Mouse (Mus musculus) intestine, embryonic 16.5 days (tissue): ENCODE measurements around the gene Ipcef1. TPM values are rescaled to one million over a fixed set of nuclear protein-coding genes. Genes with fewer than 3 reads are reported as not detected.
"Not testable (repeated sequence)": the region's sequence is repeated elsewhere in the genome, so short reads cannot be mapped to it uniquely, and the experiment has no call there.

Experiments
- ATAC-seq: fragments of 200-750 bp; cut with Nextera tagmentation; 2 replicates; pipeline ENCODE4 v1.8.0; 2017; ENCODE audit warnings: moderate TSS enrichment, moderate library complexity
- H3K27ac ChIP-seq: fragments of 300-500 bp; sonication (generic); 2 replicates; pipeline ENCODE4 v1.5.1; 2014; ENCODE audit warnings: mild to moderate bottlenecking, low read length
- H3K27me3 ChIP-seq: fragments of 300-500 bp; sonication (generic); replicated peaks from 2 replicates; pipeline ENCODE4 v1.6.1; 2014; ENCODE audit warnings: low read length, control low read depth, mixed read lengths; ENCODE audit not compliant: control insufficient read depth, insufficient read depth
- H3K36me3 ChIP-seq: fragments of 300-500 bp; sonication (generic); 2 replicates; pipeline ENCODE4 v1.6.1; 2014; ENCODE audit warnings: low read length, control low read depth; ENCODE audit not compliant: control insufficient read depth, insufficient read depth
- H3K4me1 ChIP-seq: fragments of 300-500 bp; sonication (generic); 2 replicates; pipeline ENCODE4 v1.6.1; 2014; ENCODE audit warnings: low read length, control low read depth, mixed read lengths; ENCODE audit not compliant: control insufficient read depth, insufficient read depth
- H3K4me2 ChIP-seq: fragments of 300-500 bp; sonication (generic); 2 replicates; pipeline ENCODE4 v1.6.1; 2014; ENCODE audit warnings: low read depth, low read length, control low read depth
- H3K4me3 ChIP-seq: fragments of 300-500 bp; sonication (generic); 2 replicates; pipeline ENCODE4 v1.5.1; 2014; ENCODE audit warnings: mild to moderate bottlenecking, low read length
- H3K9ac ChIP-seq: fragments of 300-500 bp; sonication (generic); 2 replicates; pipeline ENCODE4 v1.6.1; 2014; ENCODE audit warnings: low read depth, low read length
- H3K9me3 ChIP-seq: fragments of 300-500 bp; sonication (generic); 2 replicates; pipeline ENCODE4 v1.6.1; 2016; ENCODE audit warnings: low read length, control low read depth; ENCODE audit not compliant: control insufficient read depth
- WGBS: fragments of 180-500 bp; shearing (Covaris S2); extraction: QIAGEN DNeasy Blood & Tissue Kit; methylation state at CpG from one replicate; pipeline ENCODE4 v1.1.7; 2014; 5-methylcytosine and 5-hydroxymethylcytosine counted together
- polyA plus RNA-seq: library from polyadenylated mRNA; unstranded; fragments of >200 nt; fragmentation: Nextera tagmentation; extraction: Ambion mirVana; gene quantifications from 2 replicates; pipeline ENCODE4 v1.2.1, GENCODE M21; 2015

The Ipcef1 gene
- polyA plus RNA-seq, 1 experiment from 2014 or later: 0.18 TPM

DNA sequence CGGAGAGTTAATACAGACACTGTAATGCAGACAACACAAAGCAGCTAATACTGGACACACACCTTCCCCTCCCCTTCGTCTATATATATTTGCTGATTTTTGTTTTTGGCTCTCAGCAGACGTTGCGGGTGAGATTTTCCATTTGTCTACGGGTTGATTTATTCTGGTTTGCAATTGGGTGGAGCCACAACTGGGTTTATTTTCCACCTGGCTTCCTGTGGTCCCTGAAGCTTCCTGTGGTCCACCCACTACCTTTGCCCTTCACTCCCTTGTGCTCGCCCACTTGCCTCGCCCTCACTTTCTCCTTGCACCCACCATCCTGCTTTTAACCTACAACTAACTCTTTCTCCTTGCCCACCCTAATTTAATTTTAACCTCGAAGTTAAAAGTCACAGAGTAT, 41.7 kb downstream of the Ipcef1 start:
- no peak for ATAC-seq
- no peaks in the 10 kb centered on the region for H3K4me1 ChIP-seq
- WGBS: 81% methylated on average over 8 of the region's 8 CpGs

GRCm38 (mm10) chr10:7004980-7005538, 47.2 kb downstream of the Ipcef1 start:
- no peak for ATAC-seq
- Histone ChIP-seq H3K27me3 (no peaks in the 10 kb centered on the region), H3K36me3 (no peaks in the 10 kb centered on the region), H3K9ac (no peak overlapping the region), H3K4me3 (no peak overlapping the region), H3K27ac (no peak overlapping the region), H3K9me3 (no peaks in the 10 kb centered on the region), H3K4me1 (no peaks in the 10 kb centered on the region), H3K4me2 (no peak overlapping the region)
- WGBS: 54% methylated on average over 5 of the region's 5 CpGs

More for the DNA sequence above, 41.7 kb downstream of the Ipcef1 start:
- no peaks in the 10 kb centered on the region for H3K36me3 ChIP-seq
- H3K27ac ChIP-seq: no peak overlapping the region
- H3K4me2 ChIP-seq: no peak overlapping the region
- H3K4me3 ChIP-seq: no peak overlapping the region
- H3K9me3 ChIP-seq: no peaks in the 10 kb centered on the region
- H3K9ac ChIP-seq: no peak overlapping the region
- H3K27me3 ChIP-seq: no peaks in the 10 kb centered on the region

DNA sequence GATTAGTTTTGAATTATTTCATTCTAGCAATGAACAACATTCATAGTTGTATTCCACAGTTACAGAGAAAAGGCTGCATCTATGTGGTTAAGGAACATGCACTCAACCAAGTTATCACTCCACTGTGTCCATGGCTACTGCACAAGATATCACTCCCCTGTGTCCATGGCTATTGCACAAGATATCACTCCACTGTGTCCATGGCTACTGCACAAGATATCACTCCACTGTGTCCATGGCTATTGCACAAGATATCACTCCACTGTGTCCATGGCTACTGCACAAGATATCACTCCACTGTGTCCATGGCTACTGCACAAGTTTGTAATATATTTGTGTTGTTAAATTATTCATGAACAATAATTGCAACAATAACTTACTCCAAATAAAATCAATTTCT, 48.4 kb downstream of the Ipcef1 start:
- not testable (repeated sequence) for H3K4me2 ChIP-seq, H3K9me3 ChIP-seq, H3K27ac ChIP-seq, ATAC-seq, H3K9ac ChIP-seq, H3K4me3 ChIP-seq, H3K36me3 ChIP-seq, H3K27me3 ChIP-seq, H3K4me1 ChIP-seq

DNA sequence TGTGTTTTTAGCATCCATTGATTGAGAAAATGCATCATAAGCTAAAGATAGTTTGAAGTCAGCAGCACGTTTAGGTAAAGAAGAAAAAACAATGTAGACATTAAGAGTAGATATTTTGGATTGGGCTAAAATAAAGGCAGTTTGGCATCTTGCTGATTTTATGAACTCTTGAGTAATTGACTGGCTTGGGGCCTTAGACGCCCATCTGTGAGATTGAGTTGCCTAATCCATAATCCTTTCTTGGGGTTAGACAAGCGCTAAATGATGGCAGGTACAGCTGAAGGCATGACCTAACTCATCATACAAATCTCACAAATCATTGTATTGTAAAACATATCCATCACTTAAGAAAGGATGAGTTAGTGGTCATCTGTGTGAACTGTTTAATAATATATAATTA, 52.9 kb downstream of the Ipcef1 start:
- H3K36me3 ChIP-seq: no peaks in the 10 kb centered on the region
- H3K4me2 ChIP-seq: no peak overlapping the region
- no peaks in the 10 kb centered on the region for H3K4me1 ChIP-seq
- 88% methylated on average over 3 of the region's 3 CpGs for WGBS
- H3K9me3 ChIP-seq: no peaks in the 10 kb centered on the region
- no peak overlapping the region for H3K4me3 ChIP-seq
- no peak for ATAC-seq
- no peaks in the 10 kb centered on the region for H3K27me3 ChIP-seq
- H3K27ac ChIP-seq: no peak overlapping the region
- H3K9ac ChIP-seq: no peak overlapping the region

- Histone ChIP-seq H3K4me3 (no peak overlapping the region), H3K9me3 (no peaks in the 10 kb centered on the region), H3K27ac (no peak overlapping the region), H3K4me2 (no peak overlapping the region), H3K9ac (no peak overlapping the region), H3K27me3 (no peaks in the 10 kb centered on the region), H3K4me1 (no peaks in the 10 kb centered on the region), H3K36me3 (no peaks in the 10 kb centered on the region)
- ATAC-seq: no peak
- 82% methylated on average over 4 of the region's 4 CpGs for WGBS
Measured at GRCm38 (mm10) chr10:6998576-6999250, 53.6 kb downstream of the Ipcef1 start.

DNA sequence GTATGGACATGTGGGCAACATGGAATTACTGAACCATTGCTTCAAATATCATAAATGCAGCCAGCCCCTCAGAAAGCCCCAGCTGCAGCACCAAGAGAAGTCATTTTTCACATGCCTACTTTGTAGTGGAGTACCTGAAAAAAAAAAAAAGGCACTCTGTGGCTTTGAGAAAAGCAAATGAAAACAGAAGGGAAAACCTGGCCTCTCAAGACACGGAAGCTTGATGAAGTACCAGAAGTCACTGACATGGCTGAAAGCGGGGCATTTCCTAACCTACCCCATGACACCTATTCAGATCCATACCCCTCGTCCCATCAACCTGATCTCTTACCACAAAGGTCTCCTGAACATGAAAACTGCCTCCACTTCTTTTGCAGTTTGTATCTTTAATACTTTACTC, 55.4 kb downstream of the Ipcef1 start:
- 81% methylated on average over 3 of the region's 3 CpGs for WGBS

DNA sequence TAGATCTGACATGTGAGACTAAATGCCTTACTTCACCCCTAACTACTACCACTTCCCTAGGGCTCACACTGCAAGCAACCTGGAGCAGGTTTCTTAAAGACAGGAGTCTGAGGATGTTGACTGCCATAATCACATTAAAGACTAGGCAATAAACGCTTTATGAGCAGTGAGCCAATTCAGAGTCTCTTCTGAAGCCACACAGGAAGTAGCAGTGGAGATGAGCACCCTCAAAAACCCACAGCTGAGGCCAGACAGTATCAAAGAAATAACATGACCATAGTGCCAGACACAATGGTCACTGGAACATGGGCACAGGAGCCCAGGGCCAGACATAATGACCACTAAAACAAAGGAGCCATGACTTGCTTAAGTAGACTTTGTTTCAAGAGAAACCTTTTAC, 63.7 kb downstream of the Ipcef1 start:
- no peak for ATAC-seq
- no peak overlapping the region for H3K4me3 ChIP-seq
- H3K9ac ChIP-seq: no peak overlapping the region
- 71% methylated on average over 1 of the region's 1 CpGs for whole genome bisulfite sequencing
- no peaks in the 10 kb centered on the region for H3K9me3 ChIP-seq
- no peaks in the 10 kb centered on the region for H3K27me3 ChIP-seq
- H3K36me3 ChIP-seq: no peaks in the 10 kb centered on the region
- no peak overlapping the region for H3K4me2 ChIP-seq
- H3K4me1 ChIP-seq: no peaks in the 10 kb centered on the region
- no peak overlapping the region for H3K27ac ChIP-seq

More for the DNA sequence above, 55.4 kb downstream of the Ipcef1 start:
- ATAC-seq: no peak
- H3K36me3 ChIP-seq: no peaks in the 10 kb centered on the region
- H3K27ac ChIP-seq: no peak overlapping the region
- no peaks in the 10 kb centered on the region for H3K4me1 ChIP-seq
- no peaks in the 10 kb centered on the region for H3K27me3 ChIP-seq
- no peaks in the 10 kb centered on the region for H3K9me3 ChIP-seq
- no peak overlapping the region for H3K9ac ChIP-seq
- no peak overlapping the region for H3K4me3 ChIP-seq
- no peak overlapping the region for H3K4me2 ChIP-seq

DNA sequence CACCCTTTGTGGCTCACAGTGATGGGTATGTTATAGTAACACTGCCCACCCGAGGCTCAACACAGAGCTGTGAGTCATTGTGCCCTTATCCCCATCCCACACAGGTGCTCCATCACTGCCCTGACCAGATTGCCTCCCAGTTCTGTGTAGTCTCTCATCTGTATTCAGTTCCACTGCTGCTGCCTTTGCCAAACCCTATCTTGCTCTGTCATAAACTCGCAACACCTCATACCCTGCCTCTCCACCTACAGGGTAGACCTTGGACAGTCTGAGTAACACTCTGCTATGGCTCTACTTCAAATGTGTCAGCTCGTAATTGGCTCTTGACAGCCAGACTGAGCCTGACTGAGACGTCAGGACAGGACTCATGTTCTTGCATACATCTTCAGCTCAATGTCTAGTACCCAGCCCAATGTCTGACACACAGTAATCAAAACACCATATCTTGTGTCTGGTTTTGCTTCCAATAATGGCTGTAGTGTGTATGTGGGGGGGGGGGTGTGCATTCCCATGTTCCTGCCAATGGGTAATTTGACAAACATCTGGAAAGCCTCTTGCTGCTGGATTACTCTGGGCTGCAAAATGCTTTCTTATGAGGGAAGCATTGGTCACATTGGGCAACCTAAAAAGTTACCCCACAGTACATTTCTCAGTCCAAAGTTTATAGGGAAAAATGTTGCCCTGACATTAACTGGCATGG, 64.7 kb downstream of the Ipcef1 start:
- H3K4me1 ChIP-seq: no peaks in the 10 kb centered on the region
- no peaks in the 10 kb centered on the region for H3K36me3 ChIP-seq
- H3K27me3 ChIP-seq: no peaks in the 10 kb centered on the region
- no peak overlapping the region for H3K27ac ChIP-seq
- no peaks in the 10 kb centered on the region for H3K9me3 ChIP-seq
- no peak overlapping the region for H3K4me3 ChIP-seq
- WGBS: 63% methylated on average over 4 of the region's 4 CpGs
- no peak for ATAC-seq
- H3K4me2 ChIP-seq: no peak overlapping the region
- H3K9ac ChIP-seq: no peak overlapping the region

DNA sequence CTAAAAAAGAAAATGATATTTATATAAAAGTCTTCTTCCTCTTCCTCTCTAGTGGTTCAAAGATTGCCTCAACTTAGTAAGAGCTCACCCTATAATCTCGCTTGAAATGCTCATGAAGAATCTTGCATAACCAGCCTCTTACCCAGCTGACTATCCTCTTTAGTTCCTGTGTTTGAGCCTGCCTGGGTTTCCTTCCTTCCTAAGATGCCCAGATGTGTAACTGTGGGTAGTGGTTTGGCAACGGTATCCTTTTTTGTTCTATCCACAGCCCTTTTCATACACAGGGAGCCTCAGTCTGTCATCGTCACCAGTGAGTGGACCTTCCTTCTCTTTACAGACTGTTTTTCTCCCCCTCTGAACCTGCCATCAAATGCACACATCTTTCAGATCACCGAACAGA, 66.0 kb downstream of the Ipcef1 start:
- 84% methylated on average over 4 of the region's 4 CpGs for WGBS
- H3K9me3 ChIP-seq: no peaks in the 10 kb centered on the region
- ATAC-seq: no peak
- no peak overlapping the region for H3K4me2 ChIP-seq
- H3K9ac ChIP-seq: no peak overlapping the region
- no peak overlapping the region for H3K4me3 ChIP-seq
- H3K36me3 ChIP-seq: no peaks in the 10 kb centered on the region
- H3K27me3 ChIP-seq: no peaks in the 10 kb centered on the region
- H3K27ac ChIP-seq: no peak overlapping the region
- no peaks in the 10 kb centered on the region for H3K4me1 ChIP-seq
